Mouse (Mus musculus) thymus, postnatal 0 days (tissue): Measurements from ENCODE around the gene Zfp330. TPM values are rescaled to one million over a fixed set of nuclear protein-coding genes. Genes with fewer than 3 reads are reported as not detected.

ENCODE experiments used
- DNase-seq: peaks from one replicate; pipeline ENCODE4 v3.0.0-alpha.2; 2015; ENCODE audit warnings: low spot score
- polyA plus RNA-seq: library from polyadenylated mRNA; unstranded; fragments of >200 nt; fragmentation: Nextera tagmentation; extraction: Ambion mirVana; gene quantifications from 2 replicates; pipeline ENCODE4 v1.2.1, GENCODE M21; 2015

The Zfp330 gene
- 88.2 and 89.1 TPM in 2 replicates for polyA plus RNA-seq

GRCm38 (mm10) chr8:82774093-82774422, at the start of gene Zfp330:
Gene Zfp330, minus strand, starts transcription at chr8:82774160.
- peak; percentile 96 for DNase-seq

GRCm38 (mm10) chr8:82777945-82778344, 4.0 kb upstream of the Zfp330 start:
- no peak for DNase-seq

DNA sequence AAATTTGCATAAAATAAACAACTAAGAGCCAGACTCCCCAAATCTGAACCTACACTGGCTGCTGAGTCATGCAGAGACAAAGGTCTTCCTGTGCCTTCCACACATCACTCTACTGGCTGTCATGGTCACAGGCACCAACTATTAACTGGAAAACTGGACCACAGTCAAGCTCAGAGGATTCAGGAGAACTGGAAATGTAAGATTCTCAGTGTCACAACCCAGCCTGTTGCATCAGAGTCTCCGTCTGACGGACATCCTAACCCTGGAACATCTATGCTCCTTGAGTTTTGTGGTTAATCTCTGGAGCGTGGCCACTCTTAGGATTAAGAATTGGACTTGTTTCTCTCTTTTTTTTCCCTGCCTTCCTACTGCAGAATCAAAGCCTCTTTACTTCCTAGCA, 3.4 kb upstream of the Zfp330 start:
- DNase-seq, result no peak

GRCm38 (mm10) chr8:82774482-82774881, 522 bp upstream of the Zfp330 start:
- peak; percentile 34 for DNase-seq

- peak; percentile 5 for DNase-seq
These were observed 448 bp downstream of the Zfp330 start for GRCm38 (mm10) chr8:82773332-82774092.

GRCm38 (mm10) chr8:82770886-82771285, 3.1 kb downstream of the Zfp330 start:
- DNase-seq, result no peak

- DNase-seq, result peak; percentile 87
These were observed 14.9 kb downstream of the Zfp330 start for GRCm38 (mm10) chr8:82759071-82759470.

GRCm38 (mm10) chr8:82754946-82755345, 19.0 kb downstream of the Zfp330 start:
- DNase-seq, result no peak

DNA sequence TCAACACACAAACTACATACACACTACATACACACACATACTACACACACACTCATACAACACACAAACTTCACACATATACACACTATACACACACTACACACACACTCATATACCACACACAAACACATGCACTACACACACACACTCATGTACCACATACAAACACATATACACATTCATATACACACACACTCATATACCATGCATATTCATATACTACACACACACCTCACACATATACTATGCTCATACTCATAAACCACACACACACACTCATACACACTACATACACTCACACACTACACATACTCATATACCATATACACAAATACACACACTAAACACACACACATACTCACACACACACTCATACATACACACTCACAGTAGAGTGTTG, 27.3 kb downstream of the Zfp330 start:
- no peak for DNase-seq

DNA sequence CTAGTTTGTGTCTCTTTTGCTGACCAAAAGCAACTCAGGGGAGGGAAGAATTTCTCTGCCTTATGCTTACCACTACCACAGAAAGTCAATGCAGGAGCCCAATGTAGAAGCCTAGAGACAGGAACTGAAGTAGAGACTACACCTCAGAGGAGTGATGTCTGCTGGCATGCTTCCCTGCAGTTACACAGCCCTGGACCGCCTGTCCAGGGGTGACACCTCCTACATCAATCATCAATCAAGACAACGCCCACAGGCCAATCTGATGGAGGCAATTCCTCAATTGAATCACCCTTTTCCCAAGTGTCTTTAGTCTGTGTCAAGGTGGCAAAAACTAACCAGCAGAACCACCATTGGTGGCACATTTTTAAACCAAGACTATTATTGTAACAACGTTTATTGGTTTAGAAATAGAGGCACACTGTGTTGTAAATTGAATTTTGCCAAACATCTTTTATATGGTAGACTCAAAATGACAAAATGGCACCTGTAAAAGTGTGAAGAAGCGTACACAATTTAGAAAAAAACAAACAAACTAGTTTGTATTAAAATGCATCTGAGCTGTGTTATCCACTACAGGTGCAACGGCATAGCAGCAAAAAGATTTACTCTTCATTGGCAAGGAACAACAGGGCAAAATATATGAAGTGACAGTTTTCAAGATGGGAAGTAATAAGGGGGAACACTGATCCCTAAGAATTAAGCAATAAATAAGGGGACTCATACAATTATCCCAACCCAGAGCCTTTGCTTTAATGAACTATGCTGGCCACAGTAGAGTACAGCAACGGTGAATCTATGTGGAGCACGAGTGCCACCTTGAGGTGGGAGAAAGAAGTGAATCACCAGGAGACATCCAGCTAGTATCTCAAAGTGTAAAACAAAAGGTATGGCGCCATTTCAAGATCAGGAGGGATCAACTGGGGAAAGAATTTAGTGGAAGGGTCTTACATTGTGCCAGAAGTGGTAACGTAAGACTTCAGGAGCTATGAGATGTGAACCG, 29.8 kb downstream of the Zfp330 start:
- DNase-seq, result peak; percentile 70

Other genes starting within 250 kb of the Zfp330 start
- 0.33 and 0.36 TPM in 2 replicates for gene Rnf150, start 89.2 kb upstream of the Zfp330 start, polyA plus RNA-seq